Mouse (Mus musculus): Measurements from ENCODE around the gene Lrig2.

- TF ChIP-seq CTCF (IDR thresholded peaks at IDR 0.05; ENCODE audit: low read depth, low read length) (no peak), POLR2A (IDR thresholded peaks at IDR 0.05; ENCODE audit: extremely low read depth, insufficient read depth, low read length) (no peak)
Observed at GRCm38 (mm10) chr3:104512424-104512748, 668 bp upstream of the Lrig2 start.
